Mouse (Mus musculus): ENCODE results near the gene Shc4. TPM values are rescaled to one million over a fixed set of nuclear protein-coding genes. Genes with fewer than 3 reads are reported as not detected.

Shc4 gene
- polyA plus RNA-seq (2016; fragmentation: Nextera tagmentation; extraction: Ambion mirVana), result 1.4 TPM in 2 replicates

- Histone ChIP-seq H3K4me3 (peak within 1 kb of the TSS; percentile 63), H3K27me3 (ENCODE audit: poor library complexity, severe bottlenecking) (peaks cover 86% of the 10 kb centered on the region), H3K36me3 (replicated peaks) (no peaks in the 10 kb centered on the region), H3K27ac (peak within 1 kb of the TSS; percentile 81), H3K9me3 (no peaks in the 10 kb centered on the region), H3K4me1 (peaks cover 28% of the 10 kb centered on the region)
- no peak for DNase-seq (ENCODE audit: extremely low spot score, low spot score)
- WGBS, result under 1% methylated on average over 15 of the region's 15 CpGs
Measured at GRCm38 (mm10) chr2:125724086-125724430, at the start of gene Shc4. Gene Shc4 (minus strand): TSS chr2:125724148.

GRCm38 (mm10) chr2:125765029-125765428 is 41.1 kb upstream of the Shc4 start:
- WGBS, result 91% methylated on average over 3 of the region's 3 CpGs
- Histone ChIP-seq H3K27me3 (ENCODE audit: poor library complexity, severe bottlenecking) (no peaks in the 10 kb centered on the region), H3K36me3 (replicated peaks) (peaks cover 85% of the 10 kb centered on the region), H3K9me3 (no peaks in the 10 kb centered on the region), H3K27ac (no peak overlapping the region), H3K4me1 (no peaks in the 10 kb centered on the region), H3K4me3 (no peak overlapping the region)
- DNase-seq (ENCODE audit: extremely low spot score, low spot score), result no peak

GRCm38 (mm10) chr2:125764531-125764930 is 40.6 kb upstream of the Shc4 start:
- DNase-seq (ENCODE audit: extremely low spot score, low spot score), result no peak
- no peak overlapping the region for H3K4me3 ChIP-seq
- no peaks in the 10 kb centered on the region for H3K9me3 ChIP-seq
- no peak overlapping the region for H3K27ac ChIP-seq
- H3K4me1 ChIP-seq, result no peaks in the 10 kb centered on the region
- 93% methylated on average over 5 of the region's 5 CpGs for WGBS
- H3K27me3 ChIP-seq (ENCODE audit: poor library complexity, severe bottlenecking), result no peaks in the 10 kb centered on the region
- H3K36me3 ChIP-seq (replicated peaks), result peaks cover 85% of the 10 kb centered on the region

GRCm38 (mm10) chr2:125749330-125749729 is 25.4 kb upstream of the Shc4 start:
- no peak for DNase-seq (ENCODE audit: extremely low spot score, low spot score)
- Histone ChIP-seq H3K4me1 (no peaks in the 10 kb centered on the region), H3K27ac (no peak overlapping the region), H3K4me3 (no peak overlapping the region), H3K9me3 (no peaks in the 10 kb centered on the region), H3K27me3 (ENCODE audit: poor library complexity, severe bottlenecking) (no peaks in the 10 kb centered on the region), H3K36me3 (replicated peaks) (peaks cover 87% of the 10 kb centered on the region)
- WGBS, result 98% methylated on average over 2 of the region's 2 CpGs

- H3K36me3 ChIP-seq (replicated peaks), result peaks cover 53% of the 10 kb centered on the region
Measured at GRCm38 (mm10) chr2:125739338-125739737, 15.4 kb upstream of the Shc4 start.

GRCm38 (mm10) chr2:125738718-125739117 is 14.8 kb upstream of the Shc4 start:
- Histone ChIP-seq H3K27me3 (ENCODE audit: poor library complexity, severe bottlenecking) (no peaks in the 10 kb centered on the region), H3K9me3 (no peaks in the 10 kb centered on the region; the same call in 1 of the 2 replicates), H3K36me3 (replicated peaks) (peaks cover 47% of the 10 kb centered on the region), H3K27ac (no peak overlapping the region), H3K4me3 (no peak overlapping the region), H3K4me1 (no peaks in the 10 kb centered on the region)
- DNase-seq (ENCODE audit: extremely low spot score, low spot score), result no peak
- WGBS, result 82% methylated on average over 5 of the region's 5 CpGs

More at GRCm38 (mm10) chr2:125739338-125739737, 15.4 kb upstream of the Shc4 start:
- H3K9me3 ChIP-seq, result no peaks in the 10 kb centered on the region; the same call in 1 of the 2 replicates
- no peak overlapping the region for H3K27ac ChIP-seq
- 86% methylated on average over 6 of the region's 6 CpGs for WGBS
- H3K4me3 ChIP-seq, result no peak overlapping the region
- H3K27me3 ChIP-seq (ENCODE audit: poor library complexity, severe bottlenecking), result no peaks in the 10 kb centered on the region
- no peaks in the 10 kb centered on the region for H3K4me1 ChIP-seq
- DNase-seq (ENCODE audit: extremely low spot score, low spot score), result no peak

GRCm38 (mm10) chr2:125736025-125736343 is 12.0 kb upstream of the Shc4 start:
- Histone ChIP-seq H3K4me3 (no peak overlapping the region), H3K27ac (no peak overlapping the region)
- DNase-seq (ENCODE audit: extremely low spot score, low spot score), result no peak

GRCm38 (mm10) chr2:125735333-125736024 is 11.5 kb upstream of the Shc4 start:
- DNase-seq (ENCODE audit: extremely low spot score, low spot score), result no peak
- H3K4me1 ChIP-seq, result peaks cover 16% of the 10 kb centered on the region
- 71% methylated on average over 2 of the region's 2 CpGs for WGBS
- H3K4me3 ChIP-seq, result no peak overlapping the region
- no peaks in the 10 kb centered on the region for H3K9me3 ChIP-seq
- H3K27me3 ChIP-seq (ENCODE audit: poor library complexity, severe bottlenecking), result peaks cover 20% of the 10 kb centered on the region
- no peak overlapping the region for H3K27ac ChIP-seq
- H3K36me3 ChIP-seq (replicated peaks), result peaks cover 19% of the 10 kb centered on the region

More at GRCm38 (mm10) chr2:125736025-125736343, 12.0 kb upstream of the Shc4 start:
- Histone ChIP-seq H3K4me1 (peaks cover 16% of the 10 kb centered on the region), H3K36me3 (replicated peaks) (peaks cover 22% of the 10 kb centered on the region), H3K9me3 (no peaks in the 10 kb centered on the region), H3K27me3 (ENCODE audit: poor library complexity, severe bottlenecking) (peaks cover 15% of the 10 kb centered on the region)

GRCm38 (mm10) chr2:125734741-125735140 is 10.8 kb upstream of the Shc4 start:
- Histone ChIP-seq H3K36me3 (replicated peaks) (peaks cover 11% of the 10 kb centered on the region), H3K9me3 (no peaks in the 10 kb centered on the region), H3K4me1 (peaks cover 16% of the 10 kb centered on the region), H3K27ac (no peak overlapping the region), H3K4me3 (no peak overlapping the region), H3K27me3 (ENCODE audit: poor library complexity, severe bottlenecking) (peaks cover 26% of the 10 kb centered on the region)
- no peak for DNase-seq (ENCODE audit: extremely low spot score, low spot score)

GRCm38 (mm10) chr2:125731763-125732560 is 8.0 kb upstream of the Shc4 start:
- 8% methylated on average over 35 of the region's 35 CpGs for WGBS

GRCm38 (mm10) chr2:125724546-125725114 is 682 bp upstream of the Shc4 start:
- under 1% methylated on average over 16 of the region's 16 CpGs for WGBS
- Histone ChIP-seq H3K27ac (peak overlapping the region; percentile 66), H3K27me3 (ENCODE audit: poor library complexity, severe bottlenecking) (peaks cover 92% of the 10 kb centered on the region)

More at GRCm38 (mm10) chr2:125731763-125732560, 8.0 kb upstream of the Shc4 start:
- Histone ChIP-seq H3K9me3 (no peaks in the 10 kb centered on the region), H3K4me3 (peak overlapping the region; percentile 57), H3K36me3 (replicated peaks) (no peaks in the 10 kb centered on the region), H3K4me1 (peaks cover 16% of the 10 kb centered on the region), H3K27me3 (ENCODE audit: poor library complexity, severe bottlenecking) (peaks cover 52% of the 10 kb centered on the region), H3K27ac (peak overlapping the region; percentile 93)
- DNase-seq (ENCODE audit: extremely low spot score, low spot score), result peak; percentile 94

GRCm38 (mm10) chr2:125723408-125724085 is 401 bp downstream of the Shc4 start:
- Histone ChIP-seq H3K27me3 (ENCODE audit: poor library complexity, severe bottlenecking) (peaks cover 83% of the 10 kb centered on the region), H3K4me3 (peak overlapping the region; percentile 63), H3K36me3 (replicated peaks) (no peaks in the 10 kb centered on the region), H3K27ac (peak overlapping the region; percentile 81), H3K4me1 (peaks cover 28% of the 10 kb centered on the region), H3K9me3 (no peaks in the 10 kb centered on the region)
- under 1% methylated on average over 34 of the region's 34 CpGs for WGBS
- DNase-seq (ENCODE audit: extremely low spot score, low spot score), result peak; percentile 76

More at GRCm38 (mm10) chr2:125724546-125725114, 682 bp upstream of the Shc4 start:
- peaks cover 28% of the 10 kb centered on the region for H3K4me1 ChIP-seq
- no peaks in the 10 kb centered on the region for H3K9me3 ChIP-seq
- peak overlapping the region; percentile 63 for H3K4me3 ChIP-seq
- H3K36me3 ChIP-seq (replicated peaks), result no peaks in the 10 kb centered on the region
- peak; percentile 38 for DNase-seq (ENCODE audit: extremely low spot score, low spot score)
